Mouse (Mus musculus) neural tube, embryonic 12.5 days (tissue): ENCODE measurements around the gene Arhgap10. TPM values are rescaled to one million over a fixed set of nuclear protein-coding genes. Genes with fewer than 3 reads are reported as not detected.

ENCODE experiments used
- ATAC-seq: fragments of 200-750 bp; cut with Nextera tagmentation; 2 replicates; pipeline ENCODE4 v1.8.0; 2017; ENCODE audit warnings: low read depth, mild to moderate bottlenecking, moderate TSS enrichment, moderate library complexity; ENCODE audit not compliant: low FRiP score
- H3K27ac ChIP-seq: fragments of 300-500 bp; sonication (generic); 2 replicates; pipeline ENCODE4 v1.5.1; 2016
- H3K27me3 ChIP-seq: fragments of 300-500 bp; sonication (generic); replicated peaks from 2 replicates; pipeline ENCODE4 v1.6.1; 2016; ENCODE audit warnings: mild to moderate bottlenecking
- H3K36me3 ChIP-seq: fragments of 300-500 bp; sonication (generic); 2 replicates; pipeline ENCODE4 v1.6.1; 2016; ENCODE audit warnings: mild to moderate bottlenecking
- H3K4me1 ChIP-seq: fragments of 300-500 bp; sonication (generic); 2 replicates; pipeline ENCODE4 v1.6.1; 2016
- H3K4me2 ChIP-seq: fragments of 300-500 bp; sonication (generic); replicated peaks from 2 replicates; pipeline ENCODE4 v1.6.1; 2016; ENCODE audit warnings: mild to moderate bottlenecking
- H3K4me3 ChIP-seq: fragments of 300-500 bp; sonication (generic); 2 replicates; pipeline ENCODE4 v1.5.1; 2016
- H3K9ac ChIP-seq: fragments of 300-500 bp; sonication (generic); 2 replicates; pipeline ENCODE4 v1.6.1; 2016; ENCODE audit warnings: mild to moderate bottlenecking
- H3K9me3 ChIP-seq: fragments of 300-500 bp; sonication (generic); 2 replicates; pipeline ENCODE4 v1.6.1; 2016; ENCODE audit warnings: mild to moderate bottlenecking
- WGBS: fragments of 180-500 bp; shearing (Covaris S2); methylation state at CpG from one replicate; pipeline ENCODE4 v1.1.7; 2016; 5-methylcytosine and 5-hydroxymethylcytosine counted together
- polyA plus RNA-seq: library from polyadenylated mRNA; unstranded; fragments of >200 nt; fragmentation: Nextera tagmentation; extraction: Ambion mirVana; gene quantifications from 2 replicates; pipeline ENCODE4 v1.2.1, GENCODE M21; 2016

Gene Arhgap10
- polyA plus RNA-seq, 1 experiment from 2014 or later, result 12.6 TPM

DNA sequence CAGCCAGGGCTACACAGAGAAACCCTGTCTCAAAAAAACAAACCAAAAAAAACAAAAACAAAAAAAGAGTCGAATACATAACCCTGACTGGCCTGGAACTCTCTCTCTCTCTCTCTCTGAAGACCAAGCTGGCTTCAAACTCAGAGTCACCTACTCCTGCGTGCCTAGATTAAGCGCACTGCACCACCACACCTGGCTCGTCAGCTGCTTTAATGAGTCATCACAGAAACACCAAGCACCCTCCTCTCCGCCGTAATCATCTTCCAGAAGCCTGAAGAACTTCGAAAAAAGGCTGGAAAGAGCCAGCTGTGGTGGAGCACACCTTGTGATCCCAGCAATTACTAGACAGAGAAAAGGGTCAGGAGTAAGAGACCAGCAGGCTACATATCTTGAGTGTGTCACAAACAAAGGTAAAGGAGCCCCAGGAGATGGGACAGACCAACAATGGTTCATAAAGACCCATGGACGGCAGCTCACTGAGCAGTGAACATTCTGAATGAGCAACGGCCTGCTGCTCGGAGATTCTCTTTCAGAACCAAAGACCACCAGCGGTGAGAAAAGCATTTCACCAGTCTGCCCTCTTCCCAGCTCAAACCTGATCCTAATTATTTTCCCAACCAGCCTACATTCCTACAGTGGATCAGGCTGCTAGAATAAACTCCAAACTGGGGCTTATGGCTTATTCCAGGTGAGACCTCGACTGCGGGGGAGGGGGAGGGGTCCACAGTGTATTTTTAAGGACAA lies 5.8 kb downstream of the Arhgap10 start:
- no peak overlapping the region for H3K4me2 ChIP-seq

GRCm38 (mm10) chr8:77510426-77510825 lies 7.3 kb downstream of the Arhgap10 start:
- peaks cover 10% of the 10 kb centered on the region for H3K4me1 ChIP-seq
- H3K9me3 ChIP-seq, result no peaks in the 10 kb centered on the region
- H3K9ac ChIP-seq, result no peak overlapping the region
- peaks cover 18% of the 10 kb centered on the region; the same call in 1 of the 2 replicates for H3K27me3 ChIP-seq
- no peak overlapping the region for H3K4me3 ChIP-seq
- 62% methylated on average over 3 of the region's 3 CpGs for WGBS
- no peaks in the 10 kb centered on the region for H3K36me3 ChIP-seq
- ATAC-seq, result no peak
- no peak overlapping the region for H3K4me2 ChIP-seq
- H3K27ac ChIP-seq, result no peak overlapping the region

More for the DNA sequence above, 5.8 kb downstream of the Arhgap10 start:
- H3K4me1 ChIP-seq, result peaks cover 16% of the 10 kb centered on the region
- H3K27ac ChIP-seq, result no peak overlapping the region
- ATAC-seq, result no peak
- H3K27me3 ChIP-seq, result peaks cover 31% of the 10 kb centered on the region
- H3K9me3 ChIP-seq, result no peaks in the 10 kb centered on the region
- no peaks in the 10 kb centered on the region for H3K36me3 ChIP-seq
- no peak overlapping the region for H3K4me3 ChIP-seq
- H3K9ac ChIP-seq, result no peak overlapping the region
- WGBS, result 26% methylated on average over 13 of the region's 13 CpGs

GRCm38 (mm10) chr8:77509044-77509443 lies 8.7 kb downstream of the Arhgap10 start:
- WGBS, result 87% methylated on average over 7 of the region's 7 CpGs
- Histone ChIP-seq H3K36me3 (no peaks in the 10 kb centered on the region), H3K27ac (no peak overlapping the region), H3K9ac (no peak overlapping the region), H3K4me1 (peaks cover 10% of the 10 kb centered on the region), H3K27me3 (peaks cover 10% of the 10 kb centered on the region; the same call in 1 of the 2 replicates), H3K4me2 (no peak overlapping the region), H3K9me3 (no peaks in the 10 kb centered on the region), H3K4me3 (no peak overlapping the region)
- no peak for ATAC-seq

DNA sequence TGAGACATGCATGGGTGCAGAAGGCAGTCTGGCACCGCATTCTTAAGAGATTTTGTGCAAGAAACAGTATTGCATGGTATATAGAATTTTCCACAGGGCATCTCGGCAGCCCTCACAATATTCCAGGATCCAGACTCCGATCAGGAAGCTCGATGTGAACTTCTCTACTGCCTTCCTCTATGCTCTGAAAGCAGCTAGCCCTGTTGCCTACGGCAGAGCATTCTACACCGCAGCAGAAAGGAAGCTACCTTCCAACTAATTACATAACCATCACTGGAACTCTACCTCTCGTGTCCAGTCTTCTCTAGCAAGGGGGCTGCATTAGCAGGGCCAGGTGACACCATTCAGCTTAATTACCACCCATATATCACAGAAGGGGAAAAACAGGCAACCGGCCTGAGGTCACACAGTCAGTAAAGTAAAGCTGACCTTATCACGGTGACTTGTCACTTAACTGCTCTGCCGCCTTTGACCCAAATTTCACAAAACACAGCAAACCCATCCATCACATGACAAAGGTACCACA lies 10.2 kb downstream of the Arhgap10 start:
- Histone ChIP-seq H3K4me3 (no peak overlapping the region), H3K9me3 (no peaks in the 10 kb centered on the region), H3K27ac (no peak overlapping the region), H3K4me1 (peaks cover 6% of the 10 kb centered on the region), H3K4me2 (no peak overlapping the region), H3K27me3 (no peaks in the 10 kb centered on the region), H3K9ac (no peak overlapping the region), H3K36me3 (no peaks in the 10 kb centered on the region)
- ATAC-seq, result no peak
- 62% methylated on average over 10 of the region's 10 CpGs for WGBS

- WGBS, result 85% methylated on average over 7 of the region's 7 CpGs
Measured at GRCm38 (mm10) chr8:77506539-77506938, 11.2 kb downstream of the Arhgap10 start.

GRCm38 (mm10) chr8:77502547-77502946 lies 15.2 kb downstream of the Arhgap10 start:
- no peak for ATAC-seq
- Histone ChIP-seq H3K4me1 (no peaks in the 10 kb centered on the region), H3K27ac (no peak overlapping the region), H3K4me3 (no peak overlapping the region), H3K9ac (no peak overlapping the region), H3K4me2 (no peak overlapping the region), H3K36me3 (no peaks in the 10 kb centered on the region), H3K27me3 (no peaks in the 10 kb centered on the region), H3K9me3 (no peaks in the 10 kb centered on the region)
- WGBS, result 93% methylated on average over 6 of the region's 6 CpGs

More at GRCm38 (mm10) chr8:77506539-77506938, 11.2 kb downstream of the Arhgap10 start:
- H3K4me3 ChIP-seq, result no peak overlapping the region
- no peaks in the 10 kb centered on the region for H3K27me3 ChIP-seq
- no peak overlapping the region for H3K27ac ChIP-seq
- H3K4me2 ChIP-seq, result no peak overlapping the region
- no peaks in the 10 kb centered on the region for H3K36me3 ChIP-seq
- H3K9ac ChIP-seq, result no peak overlapping the region
- H3K9me3 ChIP-seq, result no peaks in the 10 kb centered on the region
- no peak for ATAC-seq
- H3K4me1 ChIP-seq, result no peaks in the 10 kb centered on the region

- H3K4me2 ChIP-seq, result no peak overlapping the region
- H3K4me3 ChIP-seq, result no peak overlapping the region
- H3K9me3 ChIP-seq, result no peaks in the 10 kb centered on the region
- 89% methylated on average over 8 of the region's 8 CpGs for WGBS
- H3K27me3 ChIP-seq, result no peaks in the 10 kb centered on the region
- no peaks in the 10 kb centered on the region for H3K4me1 ChIP-seq
- H3K27ac ChIP-seq, result no peak overlapping the region
- no peak overlapping the region for H3K9ac ChIP-seq
- ATAC-seq, result no peak
- no peaks in the 10 kb centered on the region for H3K36me3 ChIP-seq
Measured at GRCm38 (mm10) chr8:77501131-77501530, 16.6 kb downstream of the Arhgap10 start.

- WGBS, result 94% methylated on average over 3 of the region's 3 CpGs
Measured at GRCm38 (mm10) chr8:77500264-77500663, 17.5 kb downstream of the Arhgap10 start.

GRCm38 (mm10) chr8:77497442-77497841 lies 20.3 kb downstream of the Arhgap10 start:
- H3K4me3 ChIP-seq, result no peak overlapping the region
- no peak overlapping the region for H3K27ac ChIP-seq
- ATAC-seq, result no peak
- H3K27me3 ChIP-seq, result no peaks in the 10 kb centered on the region
- H3K9me3 ChIP-seq, result no peaks in the 10 kb centered on the region
- no peak overlapping the region for H3K4me2 ChIP-seq
- 94% methylated on average over 2 of the region's 2 CpGs for WGBS
- no peaks in the 10 kb centered on the region for H3K4me1 ChIP-seq
- no peak overlapping the region for H3K9ac ChIP-seq
- H3K36me3 ChIP-seq, result no peaks in the 10 kb centered on the region

More at GRCm38 (mm10) chr8:77500264-77500663, 17.5 kb downstream of the Arhgap10 start:
- ATAC-seq, result no peak
- no peaks in the 10 kb centered on the region for H3K36me3 ChIP-seq
- H3K4me1 ChIP-seq, result no peaks in the 10 kb centered on the region
- no peak overlapping the region for H3K4me2 ChIP-seq
- H3K27ac ChIP-seq, result no peak overlapping the region
- H3K27me3 ChIP-seq, result no peaks in the 10 kb centered on the region
- H3K9ac ChIP-seq, result no peak overlapping the region
- H3K9me3 ChIP-seq, result no peaks in the 10 kb centered on the region
- no peak overlapping the region for H3K4me3 ChIP-seq

- Histone ChIP-seq H3K4me3 (no peak overlapping the region), H3K36me3 (no peaks in the 10 kb centered on the region), H3K27ac (no peak overlapping the region), H3K9me3 (no peaks in the 10 kb centered on the region), H3K4me2 (no peak overlapping the region), H3K27me3 (no peaks in the 10 kb centered on the region), H3K4me1 (no peaks in the 10 kb centered on the region), H3K9ac (no peak overlapping the region)
- WGBS, result 83% methylated on average over 1 of the region's 1 CpGs
- no peak for ATAC-seq
Measured at GRCm38 (mm10) chr8:77496253-77496652, 21.5 kb downstream of the Arhgap10 start.

DNA sequence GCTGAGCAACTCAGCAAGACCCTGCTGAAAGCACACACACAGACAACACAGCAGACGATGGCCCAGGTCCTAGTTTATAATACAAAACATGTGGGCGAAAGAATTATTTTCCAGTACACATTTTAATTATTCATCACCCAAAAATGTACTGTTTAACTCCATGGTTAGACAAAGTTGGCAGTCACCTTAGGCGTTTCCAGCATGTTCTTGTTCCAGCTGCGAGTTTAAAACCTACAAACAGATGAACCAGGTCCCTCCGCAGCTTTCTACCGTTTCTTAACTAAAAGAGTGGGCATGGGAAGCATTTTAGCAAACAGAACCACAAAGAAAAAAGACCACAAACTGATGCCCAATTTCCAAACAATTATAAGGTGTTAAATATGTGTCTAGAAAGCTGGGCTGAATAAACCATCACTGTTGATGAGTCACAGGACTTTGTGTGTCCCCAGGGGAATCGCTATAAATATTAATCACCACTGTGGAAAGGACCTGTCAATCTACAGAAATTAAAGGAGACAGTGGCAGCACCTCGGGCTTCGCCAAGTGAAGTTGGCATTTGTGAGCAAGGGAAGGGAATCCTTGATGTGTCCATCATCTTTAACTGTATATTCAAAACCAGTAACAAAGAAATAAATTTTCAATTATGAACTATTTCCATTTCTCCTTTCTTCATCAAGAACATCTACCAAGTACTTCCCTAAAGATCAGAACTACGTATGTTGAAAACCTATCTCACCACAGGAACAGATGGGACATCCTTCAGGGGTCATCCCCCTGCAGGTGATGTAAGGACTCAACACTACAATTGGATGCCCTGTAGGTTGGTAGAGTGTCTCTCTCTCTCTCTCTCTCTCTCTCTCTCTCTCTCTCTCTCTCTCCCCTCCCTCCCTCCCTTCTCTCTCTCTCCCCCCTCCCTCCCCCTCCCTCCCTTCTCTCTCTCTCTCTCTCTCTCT lies 23.1 kb downstream of the Arhgap10 start:
- no peak overlapping the region for H3K27ac ChIP-seq
- no peaks in the 10 kb centered on the region for H3K9me3 ChIP-seq
- H3K27me3 ChIP-seq, result no peaks in the 10 kb centered on the region
- H3K4me2 ChIP-seq, result no peak overlapping the region
- WGBS, result 89% methylated on average over 10 of the region's 10 CpGs
- H3K4me1 ChIP-seq, result no peaks in the 10 kb centered on the region
- H3K9ac ChIP-seq, result no peak overlapping the region
- ATAC-seq, result no peak
- H3K36me3 ChIP-seq, result no peaks in the 10 kb centered on the region
- H3K4me3 ChIP-seq, result no peak overlapping the region
